Mouse (Mus musculus) embryonic facial prominence, embryonic 15.5 days (tissue): ENCODE results near the gene Rhot2. TPM values are rescaled to one million over a fixed set of nuclear protein-coding genes. Genes with fewer than 3 reads are reported as not detected.
A peak's percentile ranks its signal among the peaks of the same experiment; 100 is the strongest.

Source experiments
- ATAC-seq: fragments of 200-750 bp; cut with Nextera tagmentation; 2 replicates; pipeline ENCODE4 v1.8.0; 2017; ENCODE audit warnings: low read depth, moderate TSS enrichment; ENCODE audit not compliant: insufficient number of reproducible peaks, low FRiP score, low TSS enrichment
- H3K27ac ChIP-seq: fragments of 300-500 bp; sonication (generic); replicated peaks from 2 replicates; pipeline ENCODE4 v1.5.1; 2015; ENCODE audit warnings: mild to moderate bottlenecking, inconsistent platforms
- H3K27me3 ChIP-seq: fragments of 300-500 bp; sonication (generic); 2 replicates; pipeline ENCODE4 v1.6.1; 2015; ENCODE audit warnings: inconsistent platforms
- H3K36me3 ChIP-seq: fragments of 300-500 bp; sonication (generic); 2 replicates; pipeline ENCODE4 v1.6.1; 2015; ENCODE audit warnings: mild to moderate bottlenecking, inconsistent platforms
- H3K4me1 ChIP-seq: fragments of 300-500 bp; sonication (generic); 2 replicates; pipeline ENCODE4 v1.6.1; 2015; ENCODE audit warnings: inconsistent platforms
- H3K4me2 ChIP-seq: fragments of 300-500 bp; sonication (generic); replicated peaks from 2 replicates; pipeline ENCODE4 v1.6.1; 2015; ENCODE audit warnings: mild to moderate bottlenecking, inconsistent platforms
- H3K4me3 ChIP-seq: fragments of 300-500 bp; sonication (generic); replicated peaks from 2 replicates; pipeline ENCODE4 v1.5.1; 2015; ENCODE audit warnings: mild to moderate bottlenecking, inconsistent platforms
- H3K9ac ChIP-seq: fragments of 300-500 bp; sonication (generic); 2 replicates; pipeline ENCODE4 v1.6.1; 2015; ENCODE audit warnings: inconsistent platforms
- H3K9me3 ChIP-seq: fragments of 300-500 bp; sonication (generic); replicated peaks from 2 replicates; pipeline ENCODE4 v1.6.1; 2016; ENCODE audit warnings: inconsistent platforms
- WGBS: fragments of 180-500 bp; shearing (Covaris S2); methylation state at CpG from one replicate; pipeline ENCODE4 v1.1.7; 2015; 5-methylcytosine and 5-hydroxymethylcytosine counted together
- microRNA-seq: library from miRNA; unstranded; fragments of <30 nt; microRNA quantifications from one replicate; pipeline ENCODE4, GENCODE M21; 2016; ENCODE audit warnings: borderline number of aligned reads
- polyA plus RNA-seq: library from polyadenylated mRNA; unstranded; fragments of >200 nt; fragmentation: Nextera tagmentation; extraction: Ambion mirVana; gene quantifications from 2 replicates; pipeline ENCODE4 v1.2.1, GENCODE M21; 2015

Rhot2 gene
- polyA plus RNA-seq, 1 experiment from 2014 or later: 24.5 TPM

DNA sequence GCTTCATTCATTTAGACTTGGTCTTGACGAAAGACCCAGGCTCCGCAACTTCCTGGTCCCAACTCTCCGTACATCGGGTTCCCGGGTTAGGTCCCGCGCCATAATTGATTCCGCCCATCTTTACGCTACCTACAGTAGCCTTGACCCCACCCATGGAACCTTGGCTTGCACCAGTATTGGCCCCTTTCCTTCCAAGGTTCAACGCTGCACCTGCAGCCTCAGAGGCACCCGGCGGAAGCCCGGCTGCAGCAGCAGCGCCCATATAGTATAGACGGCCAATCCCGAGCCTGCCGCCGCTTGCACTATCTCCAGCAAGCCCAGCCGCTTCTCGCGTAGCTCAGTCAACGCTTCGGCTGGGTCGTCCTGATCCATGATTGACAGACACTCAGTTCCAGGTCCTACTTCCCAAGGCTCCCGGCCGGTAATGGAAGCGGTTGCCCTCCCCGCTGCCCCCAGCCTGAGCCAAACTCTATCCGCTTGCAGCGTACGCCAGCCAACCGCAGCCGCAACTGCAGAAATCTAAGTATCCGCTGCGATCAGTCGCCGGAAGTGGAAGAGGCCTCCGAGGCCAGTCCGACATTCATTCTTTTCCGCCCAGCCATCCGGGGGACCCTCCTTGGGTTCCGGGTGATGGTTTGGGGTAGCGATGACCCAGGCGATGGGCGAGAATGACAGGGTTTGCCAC lies 52.7 kb downstream of the Rhot2 start:
- under 1% methylated on average over 45 of the region's 45 CpGs for WGBS
- H3K36me3 ChIP-seq: peaks cover 19% of the 10 kb centered on the region
- H3K4me2 ChIP-seq: peak overlapping the region; percentile 79
- H3K27ac ChIP-seq: peak overlapping the region; percentile 96
- ATAC-seq: peak; percentile 59
- H3K9ac ChIP-seq: peak overlapping the region; percentile 75
- peak overlapping the region; percentile 79 for H3K4me3 ChIP-seq
- H3K27me3 ChIP-seq: no peaks in the 10 kb centered on the region
- H3K9me3 ChIP-seq: no peaks in the 10 kb centered on the region
- peaks cover 40% of the 10 kb centered on the region for H3K4me1 ChIP-seq

DNA sequence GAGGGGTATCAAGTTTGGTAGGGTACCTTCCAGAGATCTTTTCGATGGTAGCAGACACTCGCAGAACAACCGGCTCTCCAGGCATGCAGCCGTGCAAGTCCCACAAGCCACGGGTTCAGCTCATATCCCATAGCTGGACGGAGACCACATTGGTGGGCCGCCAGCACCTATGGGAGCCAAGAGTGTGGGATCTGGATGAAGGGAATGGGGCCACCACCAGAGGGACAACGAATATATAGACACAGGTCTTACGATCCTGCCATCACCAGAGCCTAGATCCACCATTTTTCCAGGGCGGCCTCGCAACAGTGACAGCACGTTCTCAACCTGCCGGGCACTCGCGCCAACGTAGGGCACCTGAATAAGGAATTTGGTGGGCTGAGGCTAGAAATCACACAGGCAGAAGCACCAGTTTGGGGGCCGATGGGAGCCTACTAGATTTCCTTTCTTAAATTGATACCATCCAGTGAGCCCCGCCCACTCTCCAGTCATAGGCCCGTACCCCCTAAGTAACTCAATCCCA lies 53.3 kb downstream of the Rhot2 start:
- no peak for ATAC-seq
- WGBS: 18% methylated on average over 19 of the region's 19 CpGs
- Histone ChIP-seq H3K4me2 (peak overlapping the region; percentile 79), H3K9ac (peak overlapping the region; percentile 75), H3K9me3 (no peaks in the 10 kb centered on the region), H3K27ac (peak overlapping the region; percentile 96), H3K4me1 (peaks cover 39% of the 10 kb centered on the region), H3K36me3 (peaks cover 19% of the 10 kb centered on the region), H3K4me3 (peak overlapping the region; percentile 79), H3K27me3 (no peaks in the 10 kb centered on the region)

Small RNAs within 50 kb of the gene (microRNA-seq; reads per million reads assigned to microRNA genes)
- not detected for gene Mir3082

Other genes starting within 250 kb of the Rhot2 start
- gene Gng13, start 127.7 kb downstream of the Rhot2 start, polyA plus RNA-seq: 23.7 and 44.9 TPM in 2 replicates
- gene Chtf18, start 117.4 kb downstream of the Rhot2 start, polyA plus RNA-seq: 22.6 and 24.5 TPM in 2 replicates
- gene Rpusd1, start 117.2 kb downstream of the Rhot2 start, polyA plus RNA-seq: 25.1 and 26.0 TPM in 2 replicates
- gene Mslnl, start 108.8 kb downstream of the Rhot2 start, polyA plus RNA-seq: 2.4 and 3.9 TPM in 2 replicates
- gene Msln, start 90.5 kb downstream of the Rhot2 start, polyA plus RNA-seq: 24.2 and 31.4 TPM in 2 replicates
- gene Narfl, start 71.1 kb downstream of the Rhot2 start, polyA plus RNA-seq: 26.9 and 27.1 TPM in 2 replicates
- gene Haghl, start 59.2 kb downstream of the Rhot2 start, polyA plus RNA-seq: 62.0 and 67.2 TPM in 2 replicates
- gene Ccdc78, start 58.3 kb downstream of the Rhot2 start, polyA plus RNA-seq: 2.9 and 4.8 TPM in 2 replicates
- gene Fam173a, start 52.0 kb downstream of the Rhot2 start, polyA plus RNA-seq: 95.7 and 99.3 TPM in 2 replicates
- not detected in 2 replicates for gene AC134908.4, start 49.2 kb downstream of the Rhot2 start, polyA plus RNA-seq
- gene Metrn, start 47.7 kb downstream of the Rhot2 start, polyA plus RNA-seq: 41.8 and 44.8 TPM in 2 replicates
- gene Fbxl16, start 35.8 kb downstream of the Rhot2 start, polyA plus RNA-seq: 3.8 and 4.0 TPM in 2 replicates
- 24.7 and 27.1 TPM in 2 replicates for gene Wdr24, start 21.2 kb downstream of the Rhot2 start, polyA plus RNA-seq
- 44.9 and 46.2 TPM in 2 replicates for gene Jmjd8, start 16.0 kb downstream of the Rhot2 start, polyA plus RNA-seq
- 343 and 364 TPM in 2 replicates for gene Stub1, start 11.4 kb downstream of the Rhot2 start, polyA plus RNA-seq
- gene Rhbdl1, start 7.6 kb downstream of the Rhot2 start, polyA plus RNA-seq: 2.7 and 3.2 TPM in 2 replicates
- 2.5 and 3.5 TPM in 2 replicates for gene Gm20683, start 3.1 kb downstream of the Rhot2 start, polyA plus RNA-seq
- 21.5 and 32.1 TPM in 2 replicates for gene Wdr90, start 16.6 kb upstream of the Rhot2 start, polyA plus RNA-seq
- 13.4 and 15.7 TPM in 2 replicates for gene Mcrip2, start 23.9 kb upstream of the Rhot2 start, polyA plus RNA-seq
- gene Mettl26, start 30.2 kb upstream of the Rhot2 start, polyA plus RNA-seq: 49.6 and 51.8 TPM in 2 replicates
- gene Wfikkn1, start 36.0 kb upstream of the Rhot2 start, polyA plus RNA-seq: 0.62 and 0.83 TPM in 2 replicates
- 35.8 and 38.9 TPM in 2 replicates for gene Rab40c, start 74.9 kb upstream of the Rhot2 start, polyA plus RNA-seq
- 51.1 and 58.4 TPM in 2 replicates for gene Pigq, start 100.1 kb upstream of the Rhot2 start, polyA plus RNA-seq
- gene Nhlrc4, start 100.1 kb upstream of the Rhot2 start, polyA plus RNA-seq: 2.7 and 5.8 TPM in 2 replicates
- gene A930017K11Rik, start 107.7 kb upstream of the Rhot2 start, polyA plus RNA-seq: 0.24 and 0.28 TPM in 2 replicates
- 24.5 and 29.8 TPM in 2 replicates for gene Capn15, start 140.9 kb upstream of the Rhot2 start, polyA plus RNA-seq
- 18.3 and 19.6 TPM in 2 replicates for gene Rab11fip3, start 224.7 kb upstream of the Rhot2 start, polyA plus RNA-seq
- gene Decr2, start 245.5 kb upstream of the Rhot2 start, polyA plus RNA-seq: 39.7 and 42.6 TPM in 2 replicates